Mouse (Mus musculus): ENCODE results near the gene H2-DMb1.

Gene H2-DMb1

DNA sequence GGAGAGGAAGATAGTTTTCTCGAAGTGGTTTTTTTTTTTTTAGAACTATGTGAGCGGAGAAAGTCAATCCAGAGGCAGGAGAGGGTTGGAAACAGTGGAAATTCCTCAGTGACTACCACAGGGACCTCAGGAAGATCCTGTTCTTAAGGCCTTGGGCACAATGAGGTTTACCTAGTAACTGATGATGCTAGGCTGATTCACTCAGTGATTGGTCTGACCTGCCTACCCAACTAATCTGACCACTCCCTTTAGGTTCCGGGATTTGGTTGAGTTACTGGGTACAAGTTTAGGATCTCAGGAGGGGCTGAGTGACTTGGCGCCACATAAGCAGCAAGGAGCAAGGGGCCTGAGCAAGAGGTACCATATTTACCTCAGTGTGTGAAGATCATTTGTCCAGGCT is at the start of gene H2-DMb1:
TSS of gene H2-DMb1 (plus strand) at position 150 of the 400 bp plus-strand sequence.
- in situ Hi-C loops (cut with MboI; ENCODE audit: low pct_unique_long_range_greater_than_20kb in 1 of 2, low sequenced_read_pairs in 2 of 2, unreplicated experiment in 1 of 2): no loop called here

GRCm38 (mm10) chr17:34104804-34105203 is 48.1 kb upstream of the H2-DMb1 start:
- in situ Hi-C loops (cut with MboI; ENCODE audit: low pct_unique_long_range_greater_than_20kb in 1 of 2, low sequenced_read_pairs in 2 of 2, unreplicated experiment in 1 of 2): no loop called here

DNA sequence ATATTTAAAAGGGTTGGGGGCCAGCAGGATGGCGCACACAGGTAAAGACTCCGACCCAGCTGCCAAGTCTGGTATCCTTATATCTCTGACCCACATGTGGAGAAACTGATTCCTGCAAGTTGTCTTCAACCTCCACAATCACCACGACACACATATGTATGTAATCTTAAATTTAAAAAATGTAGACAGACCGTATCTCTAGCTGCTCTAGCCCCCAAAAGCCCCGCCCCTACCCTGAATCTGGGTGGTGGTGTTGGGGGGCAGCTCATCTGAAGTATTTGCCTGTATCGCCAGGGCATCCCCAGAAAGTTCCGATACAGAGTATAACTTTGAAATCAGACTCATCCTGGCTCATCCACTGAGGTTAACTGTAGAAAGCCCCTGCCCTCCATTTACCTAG is 46.3 kb upstream of the H2-DMb1 start:
- in situ Hi-C loops (cut with MboI; ENCODE audit: low pct_unique_long_range_greater_than_20kb in 1 of 2, low sequenced_read_pairs in 2 of 2, unreplicated experiment in 1 of 2): no loop called here

DNA sequence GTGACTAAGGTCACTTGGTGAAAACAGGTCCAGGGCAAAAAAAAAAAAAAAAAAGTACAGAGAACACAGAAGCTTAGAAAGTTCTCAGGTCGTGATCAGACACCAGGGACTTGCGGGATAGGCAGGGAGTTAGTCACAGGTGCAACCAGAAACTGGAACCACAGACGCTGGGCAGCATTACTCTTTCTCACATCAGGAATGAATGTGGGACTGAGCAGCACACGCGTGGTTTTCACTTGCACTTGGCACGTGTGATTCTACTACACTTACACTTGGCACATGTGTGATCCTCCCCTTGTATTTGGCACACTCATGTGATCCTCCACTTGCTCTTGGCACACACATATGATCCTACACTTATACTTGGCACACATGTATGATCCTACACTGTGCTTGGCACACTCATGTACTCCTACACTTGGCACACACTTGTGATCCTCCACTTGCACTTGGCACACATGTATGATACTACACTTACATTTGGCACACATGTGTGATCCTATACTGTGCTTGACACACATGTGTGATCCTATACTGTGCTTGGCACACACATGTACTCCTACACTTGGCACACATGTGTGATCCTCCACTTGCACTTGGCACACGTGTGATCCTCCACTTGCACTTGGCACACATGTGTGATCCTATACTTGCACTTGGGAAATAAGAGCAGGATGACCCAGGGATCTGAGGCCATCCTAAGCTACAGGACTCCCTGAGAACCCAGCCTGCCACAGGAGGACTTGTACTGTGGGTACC is 45.6 kb upstream of the H2-DMb1 start:
- in situ Hi-C loops (cut with MboI; ENCODE audit: low pct_unique_long_range_greater_than_20kb in 1 of 2, low sequenced_read_pairs in 2 of 2, unreplicated experiment in 1 of 2): no loop called here

- in situ Hi-C loops (cut with MboI; ENCODE audit: low pct_unique_long_range_greater_than_20kb in 1 of 2, low sequenced_read_pairs in 2 of 2, unreplicated experiment in 1 of 2): no loop called here
These were observed 44.4 kb upstream of the H2-DMb1 start for GRCm38 (mm10) chr17:34108460-34108859.

DNA sequence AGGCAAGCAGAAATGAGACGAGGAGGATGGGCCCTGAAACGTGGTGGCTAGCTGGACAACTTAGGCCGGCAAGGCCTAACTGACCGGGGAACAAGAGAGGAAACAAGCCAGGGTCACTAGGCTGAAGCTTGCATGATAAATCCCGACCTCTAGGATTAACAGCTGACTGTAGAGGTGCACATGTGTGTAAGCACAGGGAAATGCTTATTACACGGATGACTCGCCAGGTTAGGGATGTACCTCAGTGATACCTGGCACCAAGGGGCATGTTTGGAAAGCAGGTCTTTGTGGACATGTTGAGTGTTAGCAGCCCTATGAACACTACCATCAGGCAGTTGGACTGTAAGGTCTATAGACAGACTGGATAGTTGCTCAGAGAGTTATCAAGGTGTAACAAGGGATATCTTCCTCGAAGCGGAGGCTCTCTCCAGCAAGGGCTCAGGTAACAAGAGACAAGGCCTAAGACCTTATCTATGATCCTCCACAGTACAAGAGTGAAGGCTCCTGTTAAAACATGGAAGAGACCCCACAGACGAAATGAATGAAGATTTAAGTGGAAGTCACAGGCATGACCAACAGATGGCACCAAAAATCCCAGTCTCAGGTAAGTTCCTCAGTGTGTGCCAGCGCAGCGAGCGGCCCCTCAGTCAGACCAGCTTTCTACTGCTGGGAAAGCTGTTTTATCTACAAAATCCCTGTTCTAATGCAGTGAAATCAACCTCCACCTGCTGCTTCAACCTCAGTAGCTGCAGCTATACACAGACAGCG is 43.6 kb upstream of the H2-DMb1 start:
- in situ Hi-C loops (cut with MboI; ENCODE audit: low pct_unique_long_range_greater_than_20kb in 1 of 2, low sequenced_read_pairs in 2 of 2, unreplicated experiment in 1 of 2): no loop called here

DNA sequence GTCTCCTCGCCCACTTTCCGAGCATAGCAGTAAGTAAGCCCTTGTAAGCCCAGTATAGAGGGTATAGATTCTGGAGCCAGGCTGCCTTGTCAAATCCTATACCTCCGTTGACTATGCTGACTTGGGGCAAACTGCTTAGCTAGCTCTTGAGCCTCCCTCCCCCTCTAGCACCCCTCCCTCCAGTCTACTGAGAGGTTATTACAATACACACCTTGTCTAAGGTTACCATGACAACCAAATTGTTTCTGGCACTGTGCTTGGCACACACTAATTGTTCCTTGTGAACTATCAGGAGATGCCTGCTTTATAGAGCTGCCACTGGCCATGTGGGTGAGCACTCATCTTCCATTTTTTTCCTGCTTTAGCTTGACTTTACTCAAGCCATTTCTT is 43.1 kb upstream of the H2-DMb1 start:
- in situ Hi-C loops (cut with MboI; ENCODE audit: low pct_unique_long_range_greater_than_20kb in 1 of 2, low sequenced_read_pairs in 2 of 2, unreplicated experiment in 1 of 2): no loop called here

- in situ Hi-C loops (cut with MboI; ENCODE audit: low pct_unique_long_range_greater_than_20kb in 1 of 2, low sequenced_read_pairs in 2 of 2, unreplicated experiment in 1 of 2): no loop called here
These were observed 42.6 kb upstream of the H2-DMb1 start for GRCm38 (mm10) chr17:34110309-34110708.

DNA sequence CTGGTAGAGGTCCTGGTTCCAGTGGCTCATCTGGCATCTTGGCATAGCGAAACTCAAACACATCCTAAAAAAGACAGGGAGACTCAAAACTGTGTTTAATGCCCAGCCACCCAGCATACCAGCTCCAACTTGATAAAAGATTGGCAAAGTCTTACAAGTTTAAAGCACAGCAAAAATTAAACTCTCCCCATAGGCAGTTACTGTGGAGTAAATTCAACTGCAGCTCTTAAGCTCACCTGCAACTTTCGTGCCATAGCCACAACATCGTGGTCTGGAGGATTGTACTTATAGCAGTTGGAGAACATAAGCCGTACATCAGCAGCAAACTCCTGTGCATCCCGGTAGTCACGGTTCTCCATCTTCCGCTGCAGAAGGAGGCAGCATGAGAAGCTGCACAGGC is 38.8 kb upstream of the H2-DMb1 start:
- in situ Hi-C loops (cut with MboI; ENCODE audit: low pct_unique_long_range_greater_than_20kb in 1 of 2, low sequenced_read_pairs in 2 of 2, unreplicated experiment in 1 of 2): no loop called here

GRCm38 (mm10) chr17:34116736-34117370 is 36.0 kb upstream of the H2-DMb1 start:
- in situ Hi-C loops (cut with MboI; ENCODE audit: low pct_unique_long_range_greater_than_20kb in 1 of 2, low sequenced_read_pairs in 2 of 2, unreplicated experiment in 1 of 2): no loop called here

DNA sequence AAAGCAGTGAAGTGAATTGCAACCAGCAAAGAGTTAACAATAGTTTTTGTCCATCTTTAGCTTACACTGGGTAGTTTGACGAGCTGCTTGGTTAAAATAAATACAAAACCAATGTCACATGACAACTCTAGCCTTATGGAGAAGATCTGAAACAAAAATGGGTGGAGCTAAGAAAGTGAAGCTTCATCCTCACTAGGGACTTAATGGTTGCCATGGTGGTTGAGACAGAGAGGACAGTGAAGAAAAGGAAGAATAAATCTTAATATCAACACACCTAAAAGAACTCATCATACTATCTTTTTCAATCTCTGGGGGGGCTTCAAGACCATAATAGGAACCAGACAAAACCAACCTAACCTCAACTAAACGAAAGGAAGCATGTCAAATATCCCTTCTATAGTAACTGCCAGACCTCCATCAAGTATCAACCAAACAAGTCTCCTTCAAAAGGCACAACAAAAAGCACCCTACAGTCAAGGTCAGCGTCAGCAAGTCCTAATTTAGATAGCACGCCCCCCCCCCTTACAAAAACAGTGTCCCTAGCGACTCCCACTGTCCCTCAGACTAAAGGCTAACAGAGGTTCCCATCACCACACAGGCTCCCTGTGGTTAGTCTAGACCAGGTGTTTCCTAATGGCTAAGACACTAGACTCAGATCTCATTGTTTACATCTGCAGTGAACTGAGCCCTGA is 35.3 kb upstream of the H2-DMb1 start:
- in situ Hi-C loops (cut with MboI; ENCODE audit: low pct_unique_long_range_greater_than_20kb in 1 of 2, low sequenced_read_pairs in 2 of 2, unreplicated experiment in 1 of 2): no loop called here

DNA sequence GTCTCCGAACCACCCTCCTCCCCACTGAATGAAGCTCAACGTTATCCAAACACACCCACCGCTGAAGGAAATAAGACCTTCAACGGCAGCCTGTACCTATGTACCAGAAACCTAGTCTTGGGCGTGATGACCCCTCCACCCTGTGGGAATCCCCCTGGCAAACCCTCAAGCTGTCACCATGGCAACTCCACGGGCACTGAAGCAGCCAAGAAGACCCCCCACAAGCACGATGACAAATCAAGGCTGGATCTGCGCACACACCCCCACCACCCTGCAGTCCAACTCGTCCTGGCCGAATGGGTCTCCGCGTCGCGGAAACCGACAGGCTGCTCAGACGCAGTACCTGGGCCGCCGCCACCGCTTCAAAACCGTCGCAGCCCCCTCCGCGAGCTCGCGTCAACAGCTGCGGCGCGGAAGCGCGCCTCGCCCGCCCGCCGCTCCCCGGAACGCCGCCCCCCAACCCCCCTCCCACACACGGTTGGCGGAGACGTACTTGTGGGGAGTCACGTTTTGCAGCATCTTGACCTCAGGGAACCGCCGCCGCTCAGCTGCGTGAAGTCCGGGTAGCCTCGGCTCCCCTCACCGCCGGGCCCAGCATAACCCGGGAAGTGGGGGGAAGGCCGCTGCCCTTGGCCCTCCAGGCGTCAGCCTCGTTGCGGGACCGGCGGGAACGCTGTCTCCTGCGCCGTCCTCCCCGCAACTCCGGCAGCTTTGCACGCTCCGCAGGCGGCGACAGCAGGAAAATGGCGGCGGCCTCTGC is 34.6 kb upstream of the H2-DMb1 start:
- in situ Hi-C loops (cut with MboI; ENCODE audit: low pct_unique_long_range_greater_than_20kb in 1 of 2, low sequenced_read_pairs in 2 of 2, unreplicated experiment in 1 of 2): no loop called here

GRCm38 (mm10) chr17:34118873-34119248 is 34.0 kb upstream of the H2-DMb1 start:
- in situ Hi-C loops (cut with MboI; ENCODE audit: low pct_unique_long_range_greater_than_20kb in 1 of 2, low sequenced_read_pairs in 2 of 2, unreplicated experiment in 1 of 2): no loop called here

DNA sequence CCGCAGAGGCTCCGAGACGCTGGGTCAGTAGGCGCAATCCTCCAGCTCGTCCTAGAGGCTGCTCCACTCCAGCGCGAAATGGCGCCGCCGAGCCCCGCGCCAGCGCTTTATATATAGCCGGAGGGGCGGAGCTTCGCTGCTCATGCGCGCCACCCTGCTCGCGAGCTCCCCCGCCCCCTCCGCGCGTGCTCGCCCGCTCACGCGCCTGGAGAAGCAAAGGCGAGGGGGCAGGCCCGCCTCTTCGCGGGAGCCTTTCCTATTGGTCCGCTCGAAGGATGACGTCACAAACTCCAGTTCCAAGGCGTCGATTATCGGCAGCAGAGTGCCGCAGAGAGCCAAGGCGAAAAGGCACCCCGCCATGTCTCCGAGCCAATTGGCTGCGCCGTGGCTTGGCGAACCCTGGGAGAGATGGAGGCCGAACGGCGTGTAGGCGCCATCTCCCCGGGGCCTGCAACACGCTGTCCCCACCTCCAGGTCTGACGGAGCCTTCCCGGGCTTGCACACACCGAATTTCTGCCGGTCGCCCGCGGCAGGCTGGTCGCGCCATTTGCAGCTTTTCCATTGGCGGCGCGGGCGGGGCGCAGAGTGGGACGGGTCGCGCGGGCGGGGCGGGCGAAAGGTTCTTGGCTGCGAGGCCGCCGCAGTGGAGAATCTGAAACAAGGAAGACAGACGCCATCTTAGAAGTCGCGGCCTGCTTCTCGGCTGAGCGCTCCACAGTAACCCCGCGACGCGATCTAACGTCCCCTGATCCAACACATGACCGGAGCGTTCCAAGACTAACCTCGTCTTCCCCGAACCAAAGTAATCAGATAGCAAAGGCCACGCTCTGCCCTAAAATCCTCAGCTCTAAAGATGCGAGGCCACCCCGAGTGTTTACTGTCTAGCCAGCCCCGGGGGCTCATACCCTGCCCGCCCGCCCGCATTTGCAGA is 33.4 kb upstream of the H2-DMb1 start, which contains the start of gene H2-DMa:
TSS of gene H2-DMa (plus strand) at position 293 of the 931 bp plus-strand sequence.
- in situ Hi-C loops (cut with MboI; ENCODE audit: low pct_unique_long_range_greater_than_20kb in 1 of 2, low sequenced_read_pairs in 2 of 2, unreplicated experiment in 1 of 2): no loop called here

- in situ Hi-C loops (cut with MboI; ENCODE audit: low pct_unique_long_range_greater_than_20kb in 1 of 2, low sequenced_read_pairs in 2 of 2, unreplicated experiment in 1 of 2): no loop called here
These were observed 32.6 kb upstream of the H2-DMb1 start for GRCm38 (mm10) chr17:34120180-34120723.

- in situ Hi-C loops (cut with MboI; ENCODE audit: low pct_unique_long_range_greater_than_20kb in 1 of 2, low sequenced_read_pairs in 2 of 2, unreplicated experiment in 1 of 2): no loop called here
These were observed 32.1 kb upstream of the H2-DMb1 start for GRCm38 (mm10) chr17:34120814-34121171.

Measured in mouse embryonic stem cell (cell line).